Mouse (Mus musculus) regulatory T cell (primary cell): Measurements from ENCODE around the gene Snx18.

Experiments used
- in situ Hi-C: fragments of 300-600 bp; cut with MboI, MseI; formaldehyde crosslinking; loops from one replicate; pipeline ENCODE4 v1.15.1; 2025; ENCODE audit warnings: high pct_unique_total_duplicates

The Snx18 gene

GRCm38 (mm10) chr13:113599701-113600530 is 18.4 kb downstream of the Snx18 start:
- in situ Hi-C loops, result loop anchor here (25.0 kb wide), 1 partner anchor 1188 kb away; no protein-coding TSS in a partner anchor

- in situ Hi-C loops, result loop anchor here (25.0 kb wide), 1 partner anchor 1185 kb away; no protein-coding TSS in a partner anchor
Observed at GRCm38 (mm10) chr13:113597616-113598015, 20.7 kb downstream of the Snx18 start.

- in situ Hi-C loops, result loop anchor here (25.0 kb wide), 1 partner anchor 1185 kb away; no protein-coding TSS in a partner anchor
Observed at GRCm38 (mm10) chr13:113596821-113597541, 21.4 kb downstream of the Snx18 start.

- in situ Hi-C loops, result loop anchor here (25.0 kb wide), 1 partner anchor 1184 kb away; no protein-coding TSS in a partner anchor
Observed at GRCm38 (mm10) chr13:113595987-113596386, 22.4 kb downstream of the Snx18 start.

GRCm38 (mm10) chr13:113595219-113595618 is 23.1 kb downstream of the Snx18 start:
- in situ Hi-C loops, result loop anchor here (25.0 kb wide), 1 partner anchor 1183 kb away; no protein-coding TSS in a partner anchor

DNA sequence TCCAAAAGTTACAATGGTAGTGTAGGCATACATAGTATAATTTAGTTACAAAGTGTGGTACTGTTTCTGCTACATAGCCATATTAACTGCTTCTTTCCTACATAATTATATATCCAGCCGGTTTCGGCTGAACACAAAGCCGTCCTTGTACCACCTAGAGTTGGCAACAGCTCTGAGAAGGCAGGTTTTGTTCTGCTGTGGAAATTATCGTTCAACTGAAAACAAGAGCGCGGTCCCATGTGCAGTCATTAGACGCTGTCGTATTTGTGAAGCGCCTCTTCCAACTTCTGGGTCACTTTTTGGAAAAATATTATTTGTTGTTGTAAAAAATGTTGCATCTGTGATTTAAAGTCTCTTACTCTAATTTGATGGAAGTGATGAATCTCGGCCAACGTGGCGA is 24.0 kb downstream of the Snx18 start:
- in situ Hi-C loops, result loop anchor here (25.0 kb wide), 1 partner anchor 1182 kb away; no protein-coding TSS in a partner anchor

DNA sequence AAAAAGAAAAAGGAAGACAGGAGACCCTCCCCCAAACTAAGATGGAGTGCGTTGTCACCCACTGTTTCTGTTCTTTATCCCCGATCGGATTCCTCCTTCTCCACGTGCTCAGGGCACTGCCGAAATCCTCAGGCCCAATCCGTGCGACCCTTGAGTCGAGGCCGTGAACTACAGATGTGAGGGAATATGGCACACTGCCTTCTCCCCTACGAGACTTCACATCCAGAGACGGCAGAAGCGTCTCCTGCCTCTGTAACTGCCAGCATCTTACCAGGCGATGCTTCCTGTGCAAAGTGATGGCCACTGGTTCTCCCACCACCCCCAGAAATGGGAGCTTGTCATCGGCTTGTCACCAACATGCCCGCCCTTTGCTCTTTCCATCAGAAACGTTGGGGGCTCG is 24.7 kb downstream of the Snx18 start:
- in situ Hi-C loops, result loop anchor here (25.0 kb wide), 1 partner anchor 1181 kb away; no protein-coding TSS in a partner anchor

- in situ Hi-C loops, result loop anchor here (25.0 kb wide), 1 partner anchor 1180 kb away; no protein-coding TSS in a partner anchor
Observed at GRCm38 (mm10) chr13:113592703-113593200, 25.6 kb downstream of the Snx18 start.

- in situ Hi-C loops, result loop anchor here (25.0 kb wide), 1 partner anchor 1179 kb away; no protein-coding TSS in a partner anchor
Observed at GRCm38 (mm10) chr13:113591336-113591735, 27.0 kb downstream of the Snx18 start.

DNA sequence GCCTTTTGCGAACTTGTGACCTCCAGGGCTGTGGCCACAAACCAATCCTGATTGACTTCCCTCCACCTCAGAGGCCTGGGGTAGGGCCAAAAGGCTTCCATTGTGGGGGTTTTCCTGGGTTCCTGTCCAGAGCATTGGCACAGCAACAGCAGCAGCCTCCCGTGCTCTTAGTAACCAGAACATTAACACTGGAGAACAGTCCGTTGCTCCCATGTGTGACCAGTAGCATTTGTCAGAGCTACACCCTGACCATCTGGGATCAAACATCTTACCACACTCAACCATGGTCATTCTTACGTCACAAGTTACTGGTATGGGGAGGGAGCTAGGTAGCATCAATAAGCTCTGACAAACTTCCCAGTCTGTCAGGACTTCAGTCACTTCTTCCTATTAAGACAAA is 28.1 kb downstream of the Snx18 start:
- in situ Hi-C loops, result loop anchor here (25.0 kb wide), 1 partner anchor 1178 kb away; no protein-coding TSS in a partner anchor

- in situ Hi-C loops, result loop anchor here (25.0 kb wide), 1 partner anchor 1177 kb away; no protein-coding TSS in a partner anchor
Observed at GRCm38 (mm10) chr13:113589499-113589898, 28.9 kb downstream of the Snx18 start.

- in situ Hi-C loops, result loop anchor here (25.0 kb wide), 1 partner anchor 1175 kb away; no protein-coding TSS in a partner anchor
Observed at GRCm38 (mm10) chr13:113587200-113587936, 31.0 kb downstream of the Snx18 start.

DNA sequence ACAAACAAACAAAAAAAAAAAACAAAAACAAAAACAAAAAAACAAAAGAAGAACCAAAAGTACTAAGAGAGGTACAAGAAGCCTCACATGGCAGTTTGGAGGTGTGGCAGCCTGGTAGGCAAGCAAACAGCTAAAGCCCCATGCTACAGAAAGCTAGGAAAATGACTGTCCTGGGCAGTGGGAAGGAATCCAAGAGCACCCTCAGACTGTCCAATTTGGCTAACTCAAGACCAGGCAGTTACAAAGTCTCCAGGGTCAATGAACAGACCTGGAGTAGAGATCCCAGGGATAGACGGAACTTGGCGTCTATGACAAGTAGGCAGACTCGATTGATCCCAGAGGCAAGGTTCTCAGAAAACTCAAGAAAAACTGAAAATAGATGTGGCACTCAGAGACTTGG is 32.8 kb downstream of the Snx18 start:
- in situ Hi-C loops, result loop anchor here (25.0 kb wide), 1 partner anchor 1173 kb away; no protein-coding TSS in a partner anchor

DNA sequence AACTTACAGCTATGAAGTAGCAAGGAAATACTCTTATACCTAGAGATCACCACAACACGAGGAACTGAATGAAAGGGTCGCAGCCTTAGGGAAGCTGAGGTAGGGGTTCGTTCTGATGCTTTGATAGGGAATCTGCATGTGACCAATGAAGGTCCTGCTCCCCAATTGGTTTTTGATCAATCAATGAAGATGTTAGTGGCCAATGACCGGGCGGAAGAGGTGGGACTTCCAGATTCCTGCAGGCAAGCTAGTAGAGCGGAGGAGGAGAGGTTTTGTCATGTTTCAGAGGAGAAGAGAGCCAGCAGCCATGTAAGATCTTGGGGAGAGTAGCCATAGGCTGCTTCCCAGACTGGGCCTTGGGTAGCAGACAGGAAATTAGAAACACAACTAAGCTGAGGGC is 33.9 kb downstream of the Snx18 start:
- in situ Hi-C loops, result loop anchor here (5.0 to 25.0 kb wide), 2 partner anchors 33 to 1172 kb away; partner anchors contain the start of gene Snx18

DNA sequence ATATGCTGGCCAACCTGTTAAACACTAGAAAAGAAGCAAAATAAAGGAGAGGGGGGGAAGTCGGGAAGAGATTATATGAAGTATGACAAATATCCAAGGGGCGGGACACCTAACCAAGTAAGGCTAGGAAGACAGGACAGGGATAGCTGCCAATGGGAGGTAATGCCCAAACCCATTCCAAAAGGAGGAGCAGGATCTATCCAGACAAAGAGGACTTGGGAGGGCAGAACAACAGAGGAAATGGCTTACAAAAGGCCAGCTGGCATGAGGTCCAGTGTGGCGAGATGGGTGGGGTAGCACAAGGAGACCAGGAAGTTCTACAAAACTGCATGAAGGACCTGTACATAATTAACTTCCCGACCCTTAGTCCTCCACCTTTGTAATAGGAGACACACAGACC is 34.8 kb downstream of the Snx18 start:
- in situ Hi-C loops, result loop anchor here (5.0 to 25.0 kb wide), 2 partner anchors 34 to 1171 kb away; partner anchors contain the start of gene Snx18

- in situ Hi-C loops, result loop anchor here (5.0 to 25.0 kb wide), 2 partner anchors 35 to 1170 kb away; partner anchors contain the start of gene Snx18
Observed at GRCm38 (mm10) chr13:113582024-113582423, 36.3 kb downstream of the Snx18 start.

DNA sequence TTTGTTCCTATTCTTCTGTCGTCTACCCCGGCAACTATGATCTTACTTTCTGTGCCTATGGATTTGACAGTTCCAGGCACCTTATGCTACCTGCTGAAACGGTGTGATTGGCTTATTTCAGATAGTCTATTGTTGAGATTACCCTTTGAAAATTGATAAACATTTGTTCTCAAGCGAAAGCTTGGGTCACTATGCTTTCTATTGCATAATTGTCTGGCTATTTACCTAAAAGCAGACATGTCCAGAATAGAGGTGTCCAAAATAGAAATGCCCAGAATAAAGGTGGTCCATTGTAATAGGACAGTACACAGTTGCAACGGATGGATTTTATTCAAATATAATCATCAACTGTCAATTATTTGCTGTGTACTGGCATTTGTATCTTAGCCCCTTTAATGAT is 36.9 kb downstream of the Snx18 start:
- in situ Hi-C loops, result loop anchor here (5.0 to 25.0 kb wide), 2 partner anchors 36 to 1169 kb away; partner anchors contain the start of gene Snx18

DNA sequence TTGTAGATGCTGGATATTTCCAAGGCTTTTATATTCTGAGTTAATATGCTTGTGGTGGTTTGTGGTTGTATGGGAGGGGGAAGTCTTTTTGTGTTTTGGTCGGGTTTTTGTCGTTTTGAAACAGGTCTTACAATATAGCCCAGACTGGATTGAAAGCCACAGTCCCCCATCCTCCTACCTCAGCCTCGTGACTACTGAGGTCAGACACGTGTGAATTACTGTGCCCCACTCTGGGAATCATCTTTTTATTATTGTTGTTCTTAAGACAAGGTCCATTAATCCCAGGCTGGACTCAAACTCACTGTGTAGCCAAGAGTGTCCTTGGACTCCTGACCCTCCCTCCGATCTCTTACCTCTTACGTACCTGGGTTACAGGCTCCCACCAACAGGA is 38.0 kb downstream of the Snx18 start:
- in situ Hi-C loops, result loop anchor here (5.0 to 25.0 kb wide), 2 partner anchors 37 to 1168 kb away; partner anchors contain the start of gene Snx18

DNA sequence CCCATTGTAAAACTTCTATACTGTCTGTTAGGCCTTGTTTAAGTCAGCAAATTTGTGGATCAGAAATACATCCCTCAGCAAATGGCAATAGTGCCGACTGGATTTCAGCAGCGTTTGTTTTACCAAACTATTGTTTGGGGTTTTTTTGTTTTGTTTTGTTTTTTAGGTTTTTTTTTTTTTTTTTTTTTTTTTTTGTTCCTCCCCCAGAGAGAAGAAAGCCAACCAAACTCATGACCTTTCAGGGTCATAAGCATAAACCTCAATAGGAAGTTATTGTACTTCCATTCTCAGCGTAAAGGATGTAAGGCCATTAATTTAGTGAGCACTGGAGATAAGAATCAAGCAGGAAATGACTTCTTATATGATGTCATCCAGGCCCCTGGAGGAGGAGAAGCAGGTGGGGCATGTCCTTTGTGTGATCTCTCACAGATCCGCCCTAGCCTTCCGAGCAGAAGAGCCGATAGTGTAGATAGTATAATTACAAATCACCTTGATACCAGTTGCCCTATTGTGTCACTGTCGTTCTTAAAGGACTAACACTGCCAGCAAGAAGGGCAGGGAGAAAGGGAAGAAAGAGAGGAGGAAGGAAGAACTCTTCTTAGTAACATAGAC is 38.5 kb downstream of the Snx18 start:
- in situ Hi-C loops, result loop anchor here (5.0 to 25.0 kb wide), 2 partner anchors 37 to 1168 kb away; partner anchors contain the start of gene Snx18

DNA sequence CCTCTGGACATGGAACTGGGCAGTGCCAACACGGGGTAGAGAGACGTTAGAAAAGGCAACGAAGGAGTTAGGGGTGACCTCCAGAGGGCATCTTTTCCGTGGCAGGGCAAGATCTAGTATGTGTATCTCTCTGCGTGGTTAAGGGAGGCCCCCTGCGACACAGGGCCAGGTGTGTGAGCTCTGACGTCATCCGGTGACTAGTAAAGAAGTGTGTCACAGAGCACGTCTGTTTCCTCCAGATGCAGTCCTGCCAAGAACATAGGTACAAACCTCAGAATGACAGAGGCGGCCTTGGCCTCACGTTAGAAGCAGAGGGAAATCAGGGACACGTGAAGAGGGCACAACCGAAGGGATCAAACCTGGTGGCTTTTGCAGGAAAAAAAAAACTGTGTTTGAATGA is 44.1 kb downstream of the Snx18 start:
- in situ Hi-C loops, result no loop called here
